Mouse (Mus musculus) brain, embryonic 14.5 days (tissue): Measurements from ENCODE around the gene Ccnd2.

Experiments used
- CTCF ChIP-seq: fragments of 200-500 bp; IDR thresholded peaks from 2 replicates; pipeline ENCODE4 v1.5.1; 2012; ENCODE audit warnings: inconsistent platforms, mild to moderate bottlenecking, moderate library complexity, borderline replicate concordance; ENCODE audit not compliant: insufficient read depth, insufficient read length; ENCODE audit errors: extremely low read depth
- POLR2A ChIP-seq: fragments of 200-500 bp; IDR thresholded peaks from 2 replicates; pipeline ENCODE4 v1.6.1; 2012; ENCODE audit warnings: mild to moderate bottlenecking, inconsistent platforms, borderline replicate concordance; ENCODE audit not compliant: poor library complexity, insufficient read depth, insufficient read length, severe bottlenecking; ENCODE audit errors: extremely low read depth

- TF ChIP-seq POLR2A (no peak), CTCF (no peak)
Measured at GRCm38 (mm10) chr6:127129659-127130058, 22.3 kb downstream of the Ccnd2 start.
